Mouse (Mus musculus): ENCODE results near the gene Pla2g6. TPM values are rescaled to one million over a fixed set of nuclear protein-coding genes. Genes with fewer than 3 reads are reported as not detected.

The Pla2g6 gene
- polyA plus RNA-seq, 1 experiment from 2014 or later = 20.2 TPM

- Histone ChIP-seq H3K9ac (no peak overlapping the region), H3K27ac (peak overlapping the region; percentile 32), H3K27me3 (replicated peaks) (no peaks in the 10 kb centered on the region), H3K4me3 (replicated peaks) (no peak overlapping the region), H3K4me1 (replicated peaks) (peaks cover 24% of the 10 kb centered on the region; the same call in 1 of the 2 replicates), H3K4me2 (replicated peaks) (peak overlapping the region; percentile 49), H3K36me3 (no peaks in the 10 kb centered on the region), H3K9me3 (no peaks in the 10 kb centered on the region)
- WGBS = 75% methylated on average over 4 of the region's 4 CpGs
- no peak for ATAC-seq
These were observed 44.8 kb downstream of the Pla2g6 start for GRCm38 (mm10) chr15:79283371-79283770.

- 65% methylated on average over 5 of the region's 5 CpGs for WGBS
- H3K4me3 ChIP-seq (replicated peaks) = no peak overlapping the region
- H3K9me3 ChIP-seq = no peaks in the 10 kb centered on the region
- no peak overlapping the region for H3K9ac ChIP-seq
- H3K4me1 ChIP-seq (replicated peaks) = peaks cover 24% of the 10 kb centered on the region; the same call in 1 of the 2 replicates
- peak overlapping the region; percentile 28 for H3K27ac ChIP-seq
- H3K27me3 ChIP-seq (replicated peaks) = no peaks in the 10 kb centered on the region
- H3K4me2 ChIP-seq (replicated peaks) = peak overlapping the region; percentile 12; the same call in 1 of the 2 replicates
- no peaks in the 10 kb centered on the region for H3K36me3 ChIP-seq
- ATAC-seq = peak; percentile 52
These were observed 45.8 kb downstream of the Pla2g6 start for GRCm38 (mm10) chr15:79282434-79282833.

- no peak overlapping the region for H3K4me3 ChIP-seq (replicated peaks)
- H3K9ac ChIP-seq = no peak overlapping the region
- whole genome bisulfite sequencing = 60% methylated on average over 1 of the region's 1 CpGs
- no peak overlapping the region for H3K4me2 ChIP-seq (replicated peaks)
- no peaks in the 10 kb centered on the region for H3K36me3 ChIP-seq
- H3K9me3 ChIP-seq = no peaks in the 10 kb centered on the region
- peak; percentile 50 for ATAC-seq
- peak overlapping the region; percentile 28 for H3K27ac ChIP-seq
- peaks cover 17% of the 10 kb centered on the region; the same call in 1 of the 2 replicates for H3K4me1 ChIP-seq (replicated peaks)
- no peaks in the 10 kb centered on the region for H3K27me3 ChIP-seq (replicated peaks)
These were observed 46.8 kb downstream of the Pla2g6 start for GRCm38 (mm10) chr15:79281389-79281788.

- Histone ChIP-seq H3K27ac (peak overlapping the region; percentile 41), H3K4me1 (replicated peaks) (peaks cover 12% of the 10 kb centered on the region; the same call in 1 of the 2 replicates), H3K4me3 (replicated peaks) (no peak overlapping the region), H3K4me2 (replicated peaks) (no peak overlapping the region), H3K9ac (no peak overlapping the region), H3K27me3 (replicated peaks) (no peaks in the 10 kb centered on the region), H3K9me3 (no peaks in the 10 kb centered on the region), H3K36me3 (no peaks in the 10 kb centered on the region)
- WGBS = 51% methylated on average over 5 of the region's 5 CpGs
- ATAC-seq = no peak
These were observed 47.3 kb downstream of the Pla2g6 start for GRCm38 (mm10) chr15:79280850-79281249.

GRCm38 (mm10) chr15:79280209-79280608, 48.0 kb downstream of the Pla2g6 start:
- WGBS = 25% methylated on average over 6 of the region's 6 CpGs

GRCm38 (mm10) chr15:79277728-79278127, 50.5 kb downstream of the Pla2g6 start:
- H3K4me1 ChIP-seq (replicated peaks) = 0 out of 2 replicates have a peak, but pooled peaks cover 3% of the 10 kb centered on the region
- no peak overlapping the region for H3K27ac ChIP-seq
- no peak overlapping the region for H3K9ac ChIP-seq
- H3K27me3 ChIP-seq (replicated peaks) = no peaks in the 10 kb centered on the region
- no peaks in the 10 kb centered on the region for H3K36me3 ChIP-seq
- no peak for ATAC-seq
- no peaks in the 10 kb centered on the region for H3K9me3 ChIP-seq
- no peak overlapping the region for H3K4me3 ChIP-seq (replicated peaks)
- H3K4me2 ChIP-seq (replicated peaks) = no peak overlapping the region
- 67% methylated on average over 10 of the region's 10 CpGs for WGBS

More at GRCm38 (mm10) chr15:79280209-79280608, 48.0 kb downstream of the Pla2g6 start:
- H3K9me3 ChIP-seq = no peaks in the 10 kb centered on the region
- H3K36me3 ChIP-seq = no peaks in the 10 kb centered on the region
- H3K27ac ChIP-seq = no peak overlapping the region
- no peak for ATAC-seq
- no peaks in the 10 kb centered on the region for H3K27me3 ChIP-seq (replicated peaks)
- H3K4me1 ChIP-seq (replicated peaks) = peaks cover 8% of the 10 kb centered on the region; the same call in 1 of the 2 replicates
- H3K9ac ChIP-seq = no peak overlapping the region
- no peak overlapping the region for H3K4me2 ChIP-seq (replicated peaks)
- no peak overlapping the region for H3K4me3 ChIP-seq (replicated peaks)

- ATAC-seq = peak; percentile 52
- no peak overlapping the region for H3K4me3 ChIP-seq (replicated peaks)
- no peak overlapping the region for H3K4me2 ChIP-seq (replicated peaks)
- H3K9me3 ChIP-seq = no peaks in the 10 kb centered on the region
- H3K27ac ChIP-seq = no peak overlapping the region
- H3K4me1 ChIP-seq (replicated peaks) = peaks cover 12% of the 10 kb centered on the region
- H3K27me3 ChIP-seq (replicated peaks) = peaks cover under 1% of the 10 kb centered on the region; the same call in 1 of the 2 replicates
- no peak overlapping the region for H3K9ac ChIP-seq
- H3K36me3 ChIP-seq = no peaks in the 10 kb centered on the region
- WGBS = 59% methylated on average over 10 of the region's 10 CpGs
These were observed 55.2 kb downstream of the Pla2g6 start for GRCm38 (mm10) chr15:79273020-79273419.

- peak overlapping the region; percentile 66 for H3K4me2 ChIP-seq (replicated peaks)
- H3K9me3 ChIP-seq = no peaks in the 10 kb centered on the region
- peaks cover 12% of the 10 kb centered on the region for H3K4me1 ChIP-seq (replicated peaks)
- ATAC-seq = peak; percentile 24
- H3K27ac ChIP-seq = no peak overlapping the region
- H3K4me3 ChIP-seq (replicated peaks) = peak overlapping the region; percentile 26
- peaks cover 2% of the 10 kb centered on the region; the same call in 1 of the 2 replicates for H3K27me3 ChIP-seq (replicated peaks)
- H3K36me3 ChIP-seq = no peaks in the 10 kb centered on the region
- WGBS = 16% methylated on average over 17 of the region's 17 CpGs
- no peak overlapping the region for H3K9ac ChIP-seq
These were observed 57.0 kb downstream of the Pla2g6 start for GRCm38 (mm10) chr15:79271124-79271746.

- no peaks in the 10 kb centered on the region for H3K36me3 ChIP-seq
- 3% methylated on average over 33 of the region's 33 CpGs for WGBS
- H3K4me1 ChIP-seq (replicated peaks) = peaks cover 12% of the 10 kb centered on the region
- H3K27ac ChIP-seq = peak overlapping the region; percentile 59
- H3K9me3 ChIP-seq = no peaks in the 10 kb centered on the region
- H3K9ac ChIP-seq = 0 out of 2 replicates have a peak overlapping the region, but pooled peaks have one; percentile 31
- H3K27me3 ChIP-seq (replicated peaks) = peaks cover 2% of the 10 kb centered on the region; the same call in 1 of the 2 replicates
- peak overlapping the region; percentile 66 for H3K4me2 ChIP-seq (replicated peaks)
- peak; percentile 83 for ATAC-seq
- peak overlapping the region; percentile 26 for H3K4me3 ChIP-seq (replicated peaks)
These were observed 57.7 kb downstream of the Pla2g6 start for GRCm38 (mm10) chr15:79270317-79271123.

GRCm38 (mm10) chr15:79268521-79268920, 59.7 kb downstream of the Pla2g6 start:
- Histone ChIP-seq H3K27ac (no peak overlapping the region), H3K4me1 (replicated peaks) (peaks cover 12% of the 10 kb centered on the region), H3K27me3 (replicated peaks) (peaks cover 5% of the 10 kb centered on the region; the same call in 1 of the 2 replicates), H3K36me3 (no peaks in the 10 kb centered on the region), H3K4me2 (replicated peaks) (no peak overlapping the region), H3K4me3 (replicated peaks) (no peak overlapping the region), H3K9me3 (no peaks in the 10 kb centered on the region), H3K9ac (no peak overlapping the region)
- WGBS = 24% methylated on average over 1 of the region's 1 CpGs
- ATAC-seq = no peak

GRCm38 (mm10) chr15:79265384-79265783, 62.8 kb downstream of the Pla2g6 start:
- Histone ChIP-seq H3K9ac (no peak overlapping the region), H3K9me3 (no peaks in the 10 kb centered on the region), H3K27ac (no peak overlapping the region), H3K4me3 (replicated peaks) (no peak overlapping the region), H3K36me3 (no peaks in the 10 kb centered on the region), H3K4me1 (replicated peaks) (peaks cover 18% of the 10 kb centered on the region), H3K4me2 (replicated peaks) (no peak overlapping the region), H3K27me3 (replicated peaks) (peaks cover 11% of the 10 kb centered on the region)
- WGBS = 52% methylated on average over 4 of the region's 4 CpGs
- no peak for ATAC-seq

GRCm38 (mm10) chr15:79263726-79264125, 64.5 kb downstream of the Pla2g6 start:
- Histone ChIP-seq H3K36me3 (no peaks in the 10 kb centered on the region), H3K4me2 (replicated peaks) (no peak overlapping the region), H3K27ac (no peak overlapping the region), H3K9ac (no peak overlapping the region), H3K9me3 (no peaks in the 10 kb centered on the region), H3K4me1 (replicated peaks) (peaks cover 20% of the 10 kb centered on the region), H3K27me3 (replicated peaks) (peaks cover 23% of the 10 kb centered on the region), H3K4me3 (replicated peaks) (no peak overlapping the region)
- WGBS = 90% methylated on average over 6 of the region's 6 CpGs
- no peak for ATAC-seq
